Mouse (Mus musculus): Measurements from ENCODE around the gene Rhot2.
"Not testable (repeated sequence)": the region's sequence is repeated elsewhere in the genome, so short reads cannot be mapped to it uniquely, and the experiment has no call there.

Gene Rhot2

DNA sequence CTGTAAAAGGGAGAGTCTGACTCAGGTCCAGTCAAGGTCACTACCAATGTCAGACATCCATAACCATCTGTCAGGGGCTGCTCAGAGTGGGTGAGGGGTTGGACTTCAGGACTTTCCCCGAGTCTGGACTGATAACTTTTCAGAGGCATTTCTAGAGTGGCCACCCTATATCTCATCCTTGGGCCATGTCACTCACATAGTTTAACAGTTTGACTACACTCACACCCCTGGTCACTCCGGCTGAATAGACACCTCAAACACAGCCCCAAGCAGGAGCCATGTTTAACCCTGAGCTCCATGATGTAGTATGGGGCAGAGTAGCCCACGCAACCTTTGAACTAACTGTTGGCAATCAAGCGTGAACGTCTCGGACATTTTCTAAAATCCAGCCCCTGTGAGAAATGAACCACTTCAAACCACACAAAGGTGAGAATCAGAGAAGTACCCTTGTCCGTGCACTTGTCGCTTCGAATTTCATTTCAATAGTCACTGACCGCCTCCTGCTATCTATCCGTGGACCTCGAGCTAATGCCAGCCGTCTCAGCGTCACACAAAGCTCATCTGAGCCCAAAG, 29.6 kb upstream of the Rhot2 start:
- no peak for DNase-seq

DNA sequence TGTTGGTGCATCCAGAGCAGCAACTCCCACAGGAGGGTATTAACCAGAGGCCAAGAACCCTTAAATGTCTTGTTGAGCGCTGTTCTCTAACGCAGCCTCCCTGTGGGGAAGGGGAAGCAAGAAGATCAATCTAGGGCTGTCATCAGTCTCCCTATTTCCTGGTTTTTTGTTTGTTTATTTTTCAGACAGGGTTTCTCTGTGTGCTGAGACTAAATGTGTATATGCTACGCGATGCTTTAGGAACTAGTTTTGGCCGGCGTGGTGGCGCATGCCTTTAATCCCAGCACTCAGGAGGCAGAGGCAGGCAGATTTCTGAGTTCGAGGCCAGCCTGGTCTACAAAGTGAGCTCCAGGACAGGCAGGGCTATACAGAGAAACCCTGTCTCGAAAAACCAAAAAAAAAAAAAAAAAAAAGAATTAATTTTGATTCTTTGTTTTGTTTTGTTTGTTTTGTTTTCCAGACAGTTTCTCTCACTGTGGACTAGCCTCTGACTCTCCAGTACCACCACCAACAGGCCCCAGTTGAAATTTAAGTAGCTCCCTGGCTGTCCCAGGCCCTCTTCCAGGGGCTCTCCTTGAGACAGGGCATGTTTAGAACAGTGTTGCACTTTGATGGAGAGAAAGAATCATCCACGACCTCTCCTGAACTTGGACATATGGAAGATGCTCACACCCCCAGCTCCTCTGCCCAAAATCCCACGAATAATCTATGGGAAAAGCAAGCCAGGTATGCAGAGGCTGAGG, 28.9 kb upstream of the Rhot2 start:
- no peak for DNase-seq

DNA sequence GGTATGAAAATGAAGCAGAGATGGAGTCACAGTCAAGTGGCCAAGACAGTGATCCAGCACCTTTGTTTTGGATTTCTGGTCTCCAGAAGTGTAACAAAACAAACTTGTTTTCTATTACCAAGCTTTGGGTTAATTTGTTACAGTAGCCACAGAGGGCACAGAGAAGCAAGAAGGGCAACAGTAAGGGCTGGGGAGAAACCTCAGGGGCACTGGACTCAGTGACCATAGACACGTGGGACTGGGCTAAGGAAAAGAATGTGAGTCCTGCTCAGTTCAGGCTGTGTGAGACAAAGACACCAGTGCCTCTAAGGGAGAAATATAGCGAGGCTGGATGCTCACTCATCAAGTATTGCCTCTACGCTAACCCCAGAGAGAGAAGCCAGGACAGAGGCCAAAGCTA, 28.0 kb upstream of the Rhot2 start:
- DNase-seq: no peak

DNA sequence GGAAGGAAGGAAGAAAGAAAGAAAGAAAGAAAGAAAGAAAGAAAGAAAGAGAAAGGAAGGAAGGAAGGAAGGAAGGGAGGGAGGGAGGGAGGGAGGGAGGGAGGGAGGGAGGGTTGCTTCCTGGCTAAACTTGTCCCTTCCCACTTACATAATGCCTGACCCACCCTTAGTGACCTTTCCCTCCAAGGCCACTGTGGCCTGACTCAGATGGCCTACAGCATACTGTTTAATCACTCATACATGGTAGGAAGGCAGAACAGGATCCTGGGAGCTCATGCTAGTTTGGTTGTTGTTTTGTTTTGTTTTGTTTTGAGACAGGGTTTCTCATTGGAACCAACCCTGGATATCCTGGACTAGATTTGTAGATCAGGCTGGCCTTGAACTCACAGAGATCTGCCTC, 26.9 kb upstream of the Rhot2 start:
- DNase-seq: not testable (repeated sequence)

DNA sequence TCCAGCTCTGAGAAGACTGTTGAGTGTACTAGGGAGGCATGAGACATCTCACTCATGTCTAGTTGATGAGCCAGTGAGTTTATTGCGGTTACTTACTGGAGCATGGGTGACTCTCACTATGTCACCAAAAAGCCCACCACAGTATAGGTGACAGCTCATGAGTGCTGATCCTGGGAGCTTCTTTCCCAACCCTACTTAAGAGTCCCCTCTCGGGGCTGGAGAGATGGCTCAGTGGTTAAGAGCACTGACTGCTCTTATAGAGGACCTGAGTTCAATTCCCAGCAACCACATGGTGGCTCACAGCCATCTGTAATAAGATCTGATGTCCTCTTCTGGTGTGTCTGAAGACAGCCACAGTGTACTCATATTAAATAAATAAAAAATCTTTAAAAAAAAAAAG, 25.3 kb upstream of the Rhot2 start:
- no peak for DNase-seq

DNA sequence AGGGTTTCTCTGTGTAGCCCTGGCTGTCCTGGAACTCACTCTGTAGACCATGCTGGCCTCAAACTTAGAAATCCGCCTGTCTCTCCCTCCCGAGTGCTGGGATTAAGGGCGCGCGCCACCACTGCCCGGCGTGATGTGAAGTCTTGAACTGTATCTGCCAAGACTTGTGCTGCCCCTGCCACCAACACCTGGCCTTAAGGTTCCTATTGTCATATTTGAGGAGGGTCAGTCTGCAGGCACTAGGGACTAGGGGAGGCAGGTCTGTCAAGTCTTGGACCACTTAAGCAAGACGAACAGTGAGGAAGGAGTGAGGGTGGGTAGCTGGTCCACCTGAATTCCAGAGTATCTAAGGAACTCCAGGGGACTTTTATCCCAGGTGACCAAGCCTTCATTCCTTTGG, 24.8 kb upstream of the Rhot2 start:
- no peak for DNase-seq

DNA sequence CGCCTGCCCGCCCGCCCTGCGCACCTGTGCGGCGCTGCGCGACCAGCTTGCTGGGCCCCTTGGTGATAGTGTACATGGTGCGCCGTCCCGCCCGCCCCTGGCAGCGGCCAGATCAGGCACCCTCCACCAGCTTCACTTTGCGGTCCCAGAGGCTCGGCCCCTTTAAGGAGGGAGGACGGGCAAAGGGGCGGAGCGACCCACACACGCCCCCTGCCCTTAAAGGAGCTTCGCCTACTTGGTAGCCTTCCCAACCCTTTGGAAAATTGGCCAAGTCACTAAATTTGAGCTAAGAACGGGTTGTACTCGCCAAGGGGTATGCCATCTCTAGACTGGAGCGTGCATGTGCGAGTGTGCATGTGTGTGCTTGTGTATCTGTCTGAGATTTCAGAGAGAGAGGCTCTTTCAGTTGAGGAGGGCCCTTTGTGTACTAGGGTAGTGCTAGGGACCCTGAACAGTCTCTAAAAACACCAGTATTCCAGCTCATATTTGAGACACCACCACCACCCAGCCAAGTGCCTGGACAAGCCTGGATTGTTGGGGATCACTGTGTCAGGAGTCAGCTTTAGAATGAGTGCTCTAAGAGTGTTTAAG, 24.0 kb upstream of the Rhot2 start, which contains the start of gene Mcrip2:
Mcrip2 (minus strand) TSS at position 164 of the 591 bp plus-strand sequence.
- DNase-seq: peak; percentile 85

DNA sequence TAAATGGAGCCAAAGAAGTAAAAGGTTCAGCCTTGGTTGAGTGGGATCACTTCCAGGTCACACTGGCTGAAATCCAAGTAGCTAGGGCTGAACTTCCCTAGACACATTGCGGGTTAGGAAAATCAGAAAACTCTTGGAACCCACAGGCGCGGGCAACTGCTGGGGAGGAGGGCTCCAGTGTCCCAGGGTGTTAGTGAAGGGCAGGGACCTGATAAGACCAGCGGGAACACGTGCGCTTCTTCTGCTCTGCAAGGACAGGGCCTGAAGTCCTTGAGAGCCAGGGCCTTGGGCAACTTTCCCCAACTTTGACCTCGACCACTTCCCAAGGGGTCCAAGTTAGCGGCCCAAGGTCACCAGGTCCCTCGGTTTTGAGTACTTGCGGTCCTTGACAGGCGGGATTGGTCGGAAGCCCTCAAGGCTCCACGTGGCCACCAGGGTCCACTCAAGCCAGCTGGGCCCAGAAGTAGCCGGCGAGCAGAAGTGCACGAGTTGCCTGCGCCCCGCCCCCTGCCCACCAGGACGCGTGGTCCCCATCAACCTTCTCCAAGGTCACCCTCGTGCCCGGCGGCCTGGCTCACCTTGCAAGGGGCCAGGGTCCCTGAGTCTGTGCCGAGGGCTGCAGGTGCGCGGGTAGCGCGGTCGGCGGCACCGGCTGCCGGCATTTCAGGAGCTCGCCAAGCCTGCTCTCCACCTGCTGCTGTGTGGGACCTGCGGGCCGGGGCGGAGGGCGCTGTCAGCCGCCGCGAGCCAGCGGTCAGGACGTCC, 23.4 kb upstream of the Rhot2 start:
- DNase-seq: no peak

DNA sequence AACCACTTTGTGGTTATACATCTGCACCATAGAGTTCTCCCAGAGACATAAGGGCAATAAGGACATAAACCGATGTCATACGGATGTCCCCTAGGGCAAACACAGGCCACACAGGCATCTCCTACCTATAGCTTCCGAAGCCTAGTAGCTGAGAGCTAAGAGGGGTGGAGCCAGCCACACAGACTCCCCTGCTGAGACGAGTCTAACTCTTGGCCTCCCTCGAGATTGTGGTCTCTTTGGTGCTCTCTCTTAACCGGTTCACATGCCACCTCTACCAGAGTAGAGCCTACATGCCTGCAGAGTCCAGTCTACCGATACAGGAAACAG, 22.8 kb upstream of the Rhot2 start:
- DNase-seq: no peak

DNA sequence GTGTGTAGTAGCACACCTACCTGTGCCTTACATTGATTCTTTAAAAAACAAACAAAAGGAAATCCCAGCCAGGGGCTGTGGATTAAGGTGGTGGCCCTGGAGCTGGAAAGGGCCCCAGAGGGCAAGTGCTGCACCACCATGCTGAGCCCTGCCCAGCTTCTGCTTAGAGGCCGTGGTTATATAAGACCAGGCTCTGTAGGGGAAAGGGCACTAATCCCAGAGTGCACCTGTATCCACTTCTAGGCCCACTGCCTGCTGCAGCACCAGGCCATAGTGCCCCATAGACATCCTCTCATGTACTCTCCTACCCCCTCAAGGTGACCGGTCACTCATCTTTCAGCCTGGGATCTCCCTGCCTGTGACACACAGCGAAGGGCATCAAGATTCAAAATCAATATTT, 21.5 kb upstream of the Rhot2 start:
- no peak for DNase-seq

DNA sequence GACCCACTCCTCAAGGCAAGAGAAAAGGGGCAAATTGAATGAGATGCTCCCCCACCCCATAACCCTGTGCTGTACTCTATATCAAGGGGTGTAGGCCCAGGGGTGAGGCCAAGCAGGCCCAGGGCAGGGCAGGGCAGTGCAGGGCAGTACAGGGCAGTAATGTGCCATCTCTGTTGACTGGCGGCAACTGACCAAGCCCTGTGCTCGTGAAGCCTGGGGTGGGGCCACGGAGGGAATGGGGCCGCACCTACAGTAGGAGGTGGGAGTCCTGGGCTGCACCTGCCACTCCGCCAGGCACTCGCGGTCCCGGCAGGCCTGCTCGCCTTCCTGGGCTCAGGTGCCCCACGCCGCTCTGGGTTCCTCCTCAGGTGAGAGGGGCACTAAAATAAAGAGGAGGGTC, 20.6 kb upstream of the Rhot2 start:
- DNase-seq: no peak

DNA sequence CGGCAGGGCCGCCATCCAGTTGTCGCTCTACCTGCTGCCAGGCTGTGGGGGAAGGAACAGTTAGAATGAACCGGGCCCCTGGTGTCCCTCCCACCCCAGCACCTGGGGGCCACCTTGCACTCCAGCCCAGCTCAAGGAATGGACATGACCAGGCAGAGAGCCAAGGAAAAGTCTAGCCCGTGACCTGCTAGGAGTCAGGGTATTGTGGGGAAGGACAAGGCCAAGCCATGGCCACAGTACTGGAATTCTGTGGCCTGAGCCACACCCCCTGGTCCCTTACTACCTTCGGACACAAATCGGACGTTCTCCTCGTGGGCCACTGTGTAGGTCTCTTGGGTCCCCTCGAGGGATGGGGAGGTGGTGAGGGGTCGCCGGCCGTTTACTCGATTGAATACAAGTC, 19.7 kb upstream of the Rhot2 start:
- no peak for DNase-seq

DNA sequence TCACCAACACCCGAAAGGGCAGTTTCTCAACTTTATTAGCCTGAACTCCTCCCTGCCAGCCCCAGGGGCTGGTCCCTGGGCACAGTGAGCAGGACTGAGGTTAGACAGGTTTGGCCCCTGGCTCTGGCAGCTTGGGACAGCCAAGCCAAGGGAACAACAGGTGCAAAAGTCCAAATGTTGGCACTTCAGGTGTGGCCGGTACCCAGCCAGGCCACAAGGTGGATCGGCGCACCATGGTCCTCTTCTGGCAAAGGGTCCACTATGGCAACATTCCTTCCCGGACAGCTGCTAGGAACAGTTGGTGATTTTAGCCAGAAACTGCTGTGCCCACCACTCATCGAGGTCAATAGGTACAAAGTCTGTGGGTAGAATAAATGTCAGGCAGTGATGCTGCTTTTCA, 19.0 kb upstream of the Rhot2 start:
- DNase-seq: no peak

DNA sequence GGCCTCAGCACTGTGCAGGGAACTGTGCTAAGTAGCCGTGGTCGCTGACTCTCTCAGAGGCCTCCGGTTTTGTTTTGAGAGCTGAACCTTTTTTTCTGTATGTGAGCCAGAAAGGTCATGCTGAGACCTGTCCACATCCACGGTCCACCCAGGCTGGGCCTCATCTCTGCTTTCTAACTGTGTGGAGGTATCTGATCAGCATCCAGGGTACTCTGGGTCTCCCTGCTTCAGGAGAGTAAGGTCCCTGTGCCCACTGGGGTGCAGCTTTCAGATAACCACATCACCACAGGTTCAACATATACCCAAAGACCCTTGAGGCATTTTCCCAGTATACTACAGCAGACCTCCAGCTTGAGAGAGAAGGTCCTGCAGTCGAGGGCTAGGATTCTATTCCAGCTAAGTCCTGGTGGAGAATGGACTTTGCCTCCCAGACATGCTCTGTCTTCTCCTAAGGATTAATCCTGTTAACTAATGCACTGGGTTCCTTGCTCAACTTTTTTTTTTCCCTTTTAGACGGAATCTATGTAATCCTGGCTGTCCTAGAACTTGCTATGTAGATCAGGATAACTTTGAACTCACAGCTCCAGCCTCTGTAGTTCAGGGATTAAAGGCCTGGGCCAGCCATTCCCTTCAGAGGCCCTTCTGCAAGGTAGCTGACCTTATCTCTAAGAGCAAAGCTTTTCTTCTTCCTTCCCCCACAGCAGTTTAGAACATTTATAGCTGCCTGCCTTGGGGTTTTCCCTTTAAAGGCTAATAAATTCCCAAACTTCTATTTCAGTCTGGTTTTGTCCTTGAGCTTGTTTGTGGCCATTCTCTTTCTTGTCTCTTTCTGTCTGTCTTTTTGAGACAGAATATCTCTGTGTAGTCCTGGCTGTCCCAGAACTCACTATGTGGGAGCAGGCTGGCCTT, 17.3 kb upstream of the Rhot2 start:
- no peak for DNase-seq

DNA sequence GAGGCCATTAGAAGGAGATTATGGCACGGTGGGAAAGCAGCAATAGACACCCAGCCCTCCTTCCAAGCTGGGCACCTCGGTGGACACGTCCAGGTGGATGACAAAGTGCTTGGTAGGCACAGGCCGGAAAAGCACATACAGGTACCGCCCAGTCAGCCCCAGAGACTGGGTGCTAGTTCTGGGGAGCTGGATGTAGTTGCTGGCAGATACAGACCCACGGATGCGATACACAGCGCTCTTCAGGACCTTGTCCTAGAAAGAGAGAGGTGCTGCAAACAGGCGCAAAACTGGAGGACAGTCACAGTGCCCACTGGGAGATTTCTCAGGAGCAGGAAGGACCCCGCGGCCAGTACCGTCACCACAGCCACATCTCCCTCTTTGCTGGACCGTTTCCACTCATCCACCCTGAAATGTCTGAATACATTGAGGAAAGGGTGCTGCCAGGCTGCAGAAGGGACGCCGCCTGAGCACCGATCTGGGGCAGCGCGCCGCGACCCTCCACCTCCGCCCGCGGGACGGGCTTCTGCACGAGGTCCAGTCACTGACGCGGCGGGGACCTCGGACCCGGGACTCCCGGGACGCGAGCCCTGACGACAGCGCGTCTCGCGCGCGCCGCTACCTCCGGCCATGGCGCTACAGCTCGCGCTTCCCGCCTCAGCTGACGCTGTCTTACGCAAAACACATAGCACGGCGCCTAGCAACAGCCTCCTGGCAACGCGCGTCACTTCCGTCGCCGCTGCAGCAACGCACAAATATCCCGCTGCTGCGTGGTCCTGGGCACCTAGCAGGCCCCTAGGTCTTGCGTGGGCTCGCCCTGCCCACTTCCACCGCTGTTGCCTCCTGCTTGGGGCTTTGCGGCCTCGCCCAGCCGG, 16.4 kb upstream of the Rhot2 start, which contains the start of gene Wdr90:
Wdr90 (minus strand) TSS at position 670 of the 872 bp plus-strand sequence.
- DNase-seq: peak; percentile 97

DNA sequence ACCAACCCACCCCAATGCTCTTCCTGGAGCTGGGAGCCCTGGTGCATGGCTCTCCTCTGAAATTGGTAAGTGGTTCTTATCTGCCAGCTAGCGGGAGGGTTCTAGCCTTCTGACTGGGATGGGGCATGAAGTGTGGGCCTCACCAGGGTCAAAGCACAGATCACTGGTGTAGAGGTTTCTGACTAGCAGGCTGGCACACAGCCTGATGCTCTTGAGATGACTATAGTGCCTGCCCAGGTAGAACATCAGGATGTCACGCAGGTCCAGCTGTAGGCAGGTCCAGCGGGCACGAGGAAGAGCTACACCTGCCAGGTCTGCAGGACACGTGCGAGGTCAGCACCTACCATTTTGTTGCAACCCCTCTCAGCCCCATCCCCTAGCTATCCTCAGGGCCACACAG, 15.6 kb upstream of the Rhot2 start:
- no peak for DNase-seq

DNA sequence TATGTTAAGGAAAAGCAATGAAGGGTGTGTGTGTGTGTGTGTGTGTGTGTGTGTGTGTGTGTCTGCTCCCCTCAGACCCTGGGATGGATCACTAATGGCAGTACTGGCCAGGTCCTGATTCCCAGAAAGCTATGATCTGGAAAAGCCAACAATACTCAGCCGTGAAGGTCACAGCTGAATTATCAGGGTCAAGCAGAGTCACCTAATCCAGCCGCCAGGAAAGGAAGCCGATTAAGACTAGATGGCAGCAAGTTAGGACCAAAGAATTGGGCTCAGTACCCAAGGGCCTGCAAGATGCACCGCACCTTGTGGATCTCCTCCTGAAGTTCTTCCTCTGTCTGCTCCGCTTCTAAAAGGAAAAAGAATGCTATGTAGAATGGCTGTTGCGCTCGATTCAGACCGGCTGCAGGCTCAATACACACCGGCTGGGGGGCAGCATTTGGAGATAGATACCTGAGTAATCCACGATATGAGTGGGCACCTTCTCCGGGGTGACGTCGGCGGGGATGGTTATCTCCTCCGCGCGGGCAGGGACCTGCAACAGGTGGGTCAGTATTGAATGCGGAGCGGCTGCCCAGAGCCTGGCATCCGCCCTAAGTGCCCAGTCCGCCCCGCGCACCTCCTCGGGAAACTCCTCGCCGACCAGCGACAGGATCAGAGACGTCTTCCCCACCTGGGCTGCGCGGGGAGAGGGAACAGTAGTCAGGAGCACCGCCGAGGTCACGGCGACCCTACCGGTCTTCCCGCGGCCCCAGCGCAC, 835 bp downstream of the Rhot2 start:
- no peak for DNase-seq

DNA sequence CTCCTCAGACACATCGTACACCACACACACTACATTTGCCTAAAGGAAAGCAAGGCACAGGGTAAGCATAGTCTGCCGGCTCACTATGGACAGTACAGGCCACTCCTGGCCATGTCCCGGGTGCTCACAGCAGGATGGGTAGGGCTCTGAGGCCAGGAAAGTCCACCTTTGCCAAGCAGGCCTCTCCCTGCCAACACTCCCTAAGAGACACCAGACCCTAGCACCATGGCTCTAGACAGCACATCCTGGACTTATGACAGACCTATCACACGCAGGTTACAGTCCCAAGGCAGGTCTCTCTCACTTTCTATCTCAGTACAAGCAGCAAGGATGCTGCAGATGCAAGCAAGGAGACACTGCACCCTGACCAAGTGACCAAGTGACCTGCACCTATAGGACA, 1.5 kb downstream of the Rhot2 start:
- DNase-seq: no peak

DNA sequence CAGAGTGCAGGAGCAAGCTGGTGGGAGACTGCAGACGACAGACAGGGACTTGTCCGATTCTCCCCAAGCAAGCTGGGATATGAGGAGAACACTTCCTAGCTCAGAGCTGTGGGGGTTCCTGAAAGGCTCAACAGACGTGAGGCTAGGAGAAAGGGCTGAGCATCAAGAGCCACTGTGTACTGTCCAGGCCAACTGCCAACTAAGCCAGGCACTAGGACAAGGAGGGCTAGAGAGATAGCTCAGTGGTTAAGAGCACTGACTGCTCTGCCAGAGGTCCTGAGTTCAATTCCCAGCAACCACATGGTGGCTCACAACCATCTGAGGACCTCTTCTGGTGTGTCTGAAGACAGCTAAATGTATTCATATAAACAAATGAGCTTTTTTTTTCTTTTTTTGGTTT, 2.1 kb downstream of the Rhot2 start:
- DNase-seq: no peak

DNA sequence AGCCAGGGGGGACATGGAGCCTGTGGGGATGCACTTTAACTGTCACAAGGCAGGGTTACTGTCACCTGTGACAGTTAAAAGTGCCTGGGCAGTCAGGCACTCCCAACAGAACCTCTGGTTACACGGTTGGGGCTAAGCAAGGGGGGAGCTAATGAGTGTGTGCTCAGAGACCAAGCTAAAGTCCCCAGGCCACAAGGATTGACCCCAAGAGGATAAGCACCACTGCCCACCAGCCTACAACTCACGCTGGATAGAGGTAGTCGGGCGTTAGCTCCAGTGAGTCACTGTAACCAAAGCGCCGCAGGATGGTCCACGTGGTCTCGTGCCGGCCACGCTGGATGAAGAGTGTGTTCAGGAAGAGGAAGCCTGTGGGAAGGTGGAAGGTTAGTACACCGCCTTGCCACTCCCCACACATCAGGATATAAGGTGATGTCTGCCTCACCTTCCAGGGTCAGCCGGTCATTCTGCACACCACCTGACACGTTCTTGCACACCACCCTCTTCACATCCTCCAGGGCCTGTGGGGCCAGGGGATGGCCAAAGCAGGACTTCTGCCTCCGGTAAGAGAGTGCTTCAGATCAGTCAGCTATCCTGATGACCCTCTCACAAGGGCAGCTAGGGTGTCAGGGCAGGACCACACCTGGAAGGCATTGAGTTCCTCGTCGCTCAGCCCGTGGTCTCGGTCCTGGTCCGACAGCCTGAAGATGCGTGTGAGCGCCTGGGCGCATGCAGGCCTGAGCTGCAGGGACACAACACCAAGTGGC, 3.4 kb downstream of the Rhot2 start, which contains the start of gene Gm20683:
Gm20683 (minus strand) TSS at position 647 of the 764 bp plus-strand sequence.
- DNase-seq: no peak
